Mouse (Mus musculus) thymus, postnatal 14 days (tissue): ENCODE measurements around the gene Arhgap25.
"Not testable (repeated sequence)": the region's sequence is repeated elsewhere in the genome, so short reads cannot be mapped to it uniquely, and the experiment has no call there.

Experiments
- DNase-seq: peaks from one replicate; pipeline ENCODE4 v3.0.0; 2021

Gene Arhgap25

GRCm38 (mm10) chr6:87532953-87533710, at the start of gene Arhgap25:
Arhgap25 (minus strand) TSS chr6:87533259.
- DNase-seq = peak; percentile 73

- DNase-seq = peak; percentile 10
Measured at GRCm38 (mm10) chr6:87582456-87582855, 49.4 kb upstream of the Arhgap25 start.

GRCm38 (mm10) chr6:87581581-87581980, 48.5 kb upstream of the Arhgap25 start:
- DNase-seq = no peak

GRCm38 (mm10) chr6:87581071-87581470, 48.0 kb upstream of the Arhgap25 start:
- no peak for DNase-seq

- no peak for DNase-seq
Measured at GRCm38 (mm10) chr6:87578247-87578646, 45.2 kb upstream of the Arhgap25 start.

- no peak for DNase-seq
Measured at GRCm38 (mm10) chr6:87576648-87577330, 43.7 kb upstream of the Arhgap25 start.

GRCm38 (mm10) chr6:87571863-87572262, 38.8 kb upstream of the Arhgap25 start:
- DNase-seq = not testable (repeated sequence)

- DNase-seq = no peak
Measured at GRCm38 (mm10) chr6:87567686-87568593, 34.9 kb upstream of the Arhgap25 start.

GRCm38 (mm10) chr6:87565166-87565565, 32.1 kb upstream of the Arhgap25 start:
- no peak for DNase-seq

- DNase-seq = no peak
Measured at GRCm38 (mm10) chr6:87564356-87564755, 31.3 kb upstream of the Arhgap25 start.

GRCm38 (mm10) chr6:87553724-87554123, 20.7 kb upstream of the Arhgap25 start:
- DNase-seq = no peak

GRCm38 (mm10) chr6:87552054-87552807, 19.2 kb upstream of the Arhgap25 start:
- peak; percentile 71 for DNase-seq

GRCm38 (mm10) chr6:87547836-87548235, 14.8 kb upstream of the Arhgap25 start:
- peak; percentile 80 for DNase-seq

GRCm38 (mm10) chr6:87547431-87547830, 14.4 kb upstream of the Arhgap25 start:
- no peak for DNase-seq

- DNase-seq = no peak
Measured at GRCm38 (mm10) chr6:87545331-87546217, 12.5 kb upstream of the Arhgap25 start.

GRCm38 (mm10) chr6:87542027-87542426, 9.0 kb upstream of the Arhgap25 start:
- DNase-seq = peak; percentile 90

GRCm38 (mm10) chr6:87541171-87541571, 8.1 kb upstream of the Arhgap25 start:
- peak; percentile 55 for DNase-seq

- DNase-seq = no peak
Measured at GRCm38 (mm10) chr6:87538376-87539270, 5.6 kb upstream of the Arhgap25 start.

- DNase-seq = no peak
Measured at GRCm38 (mm10) chr6:87537678-87538077, 4.6 kb upstream of the Arhgap25 start.

GRCm38 (mm10) chr6:87536270-87536669, 3.2 kb upstream of the Arhgap25 start:
- no peak for DNase-seq
